Mouse (Mus musculus) embryo, embryonic 9.5 days (tissue): ENCODE results near the gene Bcl3.

Source experiments
- DNase-seq: peaks from one replicate; pipeline ENCODE4 v3.0.0-alpha.2; 2017; ENCODE audit errors: extremely low spot score

Bcl3 gene

GRCm38 (mm10) chr7:19834055-19834454 is 11.5 kb upstream of the Bcl3 start:
- no peak for DNase-seq

GRCm38 (mm10) chr7:19831837-19832236 is 9.3 kb upstream of the Bcl3 start:
- no peak for DNase-seq

GRCm38 (mm10) chr7:19830682-19831156 is 8.1 kb upstream of the Bcl3 start:
- DNase-seq, result no peak

- no peak for DNase-seq
These were observed 7.1 kb upstream of the Bcl3 start for GRCm38 (mm10) chr7:19829694-19830093.

- DNase-seq, result no peak
These were observed 4.2 kb upstream of the Bcl3 start for GRCm38 (mm10) chr7:19826756-19827155.

GRCm38 (mm10) chr7:19824182-19824973 is 1.8 kb upstream of the Bcl3 start:
- DNase-seq, result peak; percentile 83

GRCm38 (mm10) chr7:19823256-19824181 is 949 bp upstream of the Bcl3 start:
- DNase-seq, result no peak

- no peak for DNase-seq
These were observed 377 bp downstream of the Bcl3 start for GRCm38 (mm10) chr7:19822193-19822592.

GRCm38 (mm10) chr7:19821633-19822032 is 937 bp downstream of the Bcl3 start:
- no peak for DNase-seq

GRCm38 (mm10) chr7:19820347-19821048 is 2.1 kb downstream of the Bcl3 start:
- DNase-seq, result no peak

- no peak for DNase-seq
These were observed 3.7 kb downstream of the Bcl3 start for GRCm38 (mm10) chr7:19818875-19819274.

- no peak for DNase-seq
These were observed 4.1 kb downstream of the Bcl3 start for GRCm38 (mm10) chr7:19818440-19818839.

- peak; percentile 54 for DNase-seq
These were observed 5.0 kb downstream of the Bcl3 start for GRCm38 (mm10) chr7:19817382-19818105.

- DNase-seq, result peak; percentile 75
These were observed 6.3 kb downstream of the Bcl3 start for GRCm38 (mm10) chr7:19816224-19816771.

- DNase-seq, result no peak
These were observed 7.0 kb downstream of the Bcl3 start for GRCm38 (mm10) chr7:19815296-19816223.

- DNase-seq, result no peak
These were observed 8.9 kb downstream of the Bcl3 start for GRCm38 (mm10) chr7:19813579-19814122.

- DNase-seq, result no peak
These were observed 9.4 kb downstream of the Bcl3 start for GRCm38 (mm10) chr7:19813161-19813560.

GRCm38 (mm10) chr7:19811114-19811513 is 11.5 kb downstream of the Bcl3 start:
- peak; percentile 48 for DNase-seq

GRCm38 (mm10) chr7:19809369-19809768 is 13.2 kb downstream of the Bcl3 start:
- DNase-seq, result no peak
